Mouse (Mus musculus) midbrain, embryonic 16.5 days (tissue): Measurements from ENCODE around the gene Fam173b. TPM values are rescaled to one million over a fixed set of nuclear protein-coding genes. Genes with fewer than 3 reads are reported as not detected.

Experiments used
- ATAC-seq: fragments of 200-750 bp; cut with Nextera tagmentation; 2 replicates; pipeline ENCODE4 v1.8.0; 2017; ENCODE audit warnings: moderate TSS enrichment
- H3K27ac ChIP-seq: fragments of 300-500 bp; sonication (generic); 2 replicates; pipeline ENCODE4 v1.5.1; 2014; ENCODE audit warnings: mild to moderate bottlenecking, low read length, mixed read lengths
- H3K27me3 ChIP-seq: fragments of 300-500 bp; sonication (generic); 2 replicates; pipeline ENCODE4 v1.6.1; 2014; ENCODE audit warnings: low read depth, low read length, mixed read lengths; ENCODE audit not compliant: control insufficient read depth, insufficient read depth
- H3K36me3 ChIP-seq: fragments of 300-500 bp; sonication (generic); 2 replicates; pipeline ENCODE4 v1.6.1; 2014; ENCODE audit warnings: mild to moderate bottlenecking, low read length, moderate library complexity, mixed read lengths; ENCODE audit not compliant: control insufficient read depth, insufficient read depth
- H3K4me1 ChIP-seq: fragments of 300-500 bp; sonication (generic); 2 replicates; pipeline ENCODE4 v1.6.1; 2014; ENCODE audit warnings: mild to moderate bottlenecking, low read length, mixed read lengths; ENCODE audit not compliant: control insufficient read depth, insufficient read depth
- H3K4me2 ChIP-seq: fragments of 300-500 bp; sonication (generic); 2 replicates; pipeline ENCODE4 v1.6.1; 2014; ENCODE audit warnings: mild to moderate bottlenecking, low read length, mixed read lengths
- H3K4me3 ChIP-seq: fragments of 300-500 bp; sonication (generic); 2 replicates; pipeline ENCODE4 v1.5.1; 2014; ENCODE audit warnings: low read depth, mild to moderate bottlenecking, low read length, moderate library complexity, mixed read lengths
- H3K9ac ChIP-seq: fragments of 300-500 bp; sonication (generic); 2 replicates; pipeline ENCODE4 v1.6.1; 2014; ENCODE audit warnings: low read depth, low read length, mixed read lengths
- H3K9me3 ChIP-seq: fragments of 300-500 bp; sonication (generic); replicated peaks from 2 replicates; pipeline ENCODE4 v1.6.1; 2014; ENCODE audit warnings: mild to moderate bottlenecking, low read length, mixed read lengths; ENCODE audit not compliant: control insufficient read depth, poor library complexity, severe bottlenecking
- WGBS: fragments of 180-500 bp; shearing (Covaris S2); extraction: QIAGEN DNeasy Blood & Tissue Kit; methylation state at CpG from one replicate; pipeline ENCODE4 v1.1.7; 2014; 5-methylcytosine and 5-hydroxymethylcytosine counted together
- polyA plus RNA-seq: library from polyadenylated mRNA; unstranded; fragments of >200 nt; fragmentation: Nextera tagmentation; extraction: Ambion mirVana; gene quantifications from 2 replicates; pipeline ENCODE4 v1.2.1, GENCODE M21; 2015

The Fam173b gene
- polyA plus RNA-seq, result 8.2 and 9.3 TPM in 2 replicates

DNA sequence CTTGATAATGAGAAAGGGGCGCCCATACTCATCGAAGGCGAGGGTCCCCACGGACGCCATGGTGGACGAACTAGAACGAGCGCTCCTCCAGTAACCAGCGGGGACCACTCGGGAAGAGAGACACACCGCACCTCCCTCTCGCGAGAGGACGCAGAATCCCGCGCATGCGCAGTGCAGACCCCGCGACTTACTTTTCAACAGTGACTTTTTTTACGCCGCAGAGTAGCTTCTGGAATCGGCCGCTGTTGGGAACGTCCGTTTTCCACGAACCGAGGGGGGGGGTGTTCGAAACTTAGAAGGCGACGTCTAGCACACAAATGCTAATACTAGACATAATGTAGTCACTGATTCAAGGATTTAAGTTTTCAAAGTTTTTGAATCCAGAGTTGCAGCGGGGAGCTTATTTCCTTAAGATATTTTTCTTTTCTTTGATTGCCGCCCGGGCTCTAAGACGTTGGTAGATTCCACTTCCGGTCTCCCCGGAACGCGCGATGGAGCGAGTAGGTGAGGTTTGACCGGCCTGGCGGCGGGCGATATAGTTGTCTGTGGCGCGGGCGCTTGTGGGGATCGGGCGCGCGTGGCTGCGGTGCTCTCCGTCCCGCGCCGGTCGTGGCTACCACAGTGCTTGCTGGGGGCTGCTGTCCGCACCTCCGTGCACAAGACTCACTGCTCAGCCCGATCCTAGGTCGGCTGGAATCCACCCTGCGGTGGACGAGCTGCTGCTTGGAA lies at the start of gene Fam173b, which contains the start of gene Cct5:
Fam173b (plus strand) TSS at position 207 of the 729 bp plus-strand sequence.
Cct5 (minus strand) TSS at position 159 of the 729 bp plus-strand sequence.
- Histone ChIP-seq H3K36me3 (no peaks in the 10 kb centered on the region), H3K4me3 (peak within 1 kb of the TSS; percentile 95), H3K4me1 (peaks cover 32% of the 10 kb centered on the region), H3K9ac (peak within 1 kb of the TSS; percentile 93), H3K9me3 (no peaks in the 10 kb centered on the region), H3K27me3 (no peaks in the 10 kb centered on the region), H3K4me2 (peak within 1 kb of the TSS; percentile 99), H3K27ac (peak within 1 kb of the TSS; percentile 96)
- ATAC-seq, result peak; percentile 92
- under 1% methylated on average over 63 of the region's 63 CpGs for WGBS

DNA sequence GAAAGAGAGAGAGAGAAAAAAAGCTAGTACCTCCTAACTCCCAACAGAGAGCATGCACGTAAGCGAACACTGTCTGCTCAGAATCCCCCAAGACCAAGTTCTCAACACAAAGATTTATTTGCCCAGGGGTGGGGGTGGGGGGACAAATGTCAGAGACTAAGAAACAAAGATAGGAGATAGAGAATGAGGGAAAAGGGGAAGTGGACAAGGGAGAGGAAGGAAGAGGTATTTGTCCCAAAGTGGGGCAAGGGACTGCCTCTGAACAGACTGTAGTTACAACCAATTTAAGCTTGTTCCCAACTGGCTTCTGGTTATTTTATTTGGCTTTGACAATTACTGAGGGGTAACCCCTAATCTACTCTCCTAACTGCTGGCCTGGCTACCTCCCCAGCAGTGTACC lies 46.8 kb upstream of the Fam173b start:
- no peak for ATAC-seq
- Histone ChIP-seq H3K27ac (no peak overlapping the region), H3K9ac (no peak overlapping the region), H3K4me1 (no peaks in the 10 kb centered on the region), H3K4me3 (no peak overlapping the region), H3K27me3 (no peaks in the 10 kb centered on the region), H3K9me3 (no peaks in the 10 kb centered on the region), H3K4me2 (no peak overlapping the region), H3K36me3 (no peaks in the 10 kb centered on the region)
- WGBS, result 86% methylated on average over 2 of the region's 2 CpGs

DNA sequence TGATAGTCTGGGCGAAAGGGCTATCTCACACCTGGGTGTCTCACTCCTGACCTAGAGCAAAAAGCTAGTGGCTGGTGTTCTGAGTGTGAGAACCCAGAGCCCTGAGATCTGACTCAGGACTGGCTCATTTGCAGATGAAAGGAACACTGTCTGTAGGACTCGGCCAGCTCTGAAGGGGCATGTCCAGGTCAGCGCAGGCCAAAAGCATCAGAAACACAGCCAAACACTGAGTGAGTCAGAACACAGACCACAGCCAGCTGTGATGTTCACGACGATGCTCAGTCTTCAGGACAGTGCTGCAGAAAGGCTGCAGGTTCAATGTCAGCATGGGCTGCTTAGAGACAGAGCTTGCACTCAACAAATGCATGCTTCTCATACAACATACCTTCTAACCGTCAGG lies 40.3 kb upstream of the Fam173b start:
- 77% methylated on average over 6 of the region's 6 CpGs for WGBS

DNA sequence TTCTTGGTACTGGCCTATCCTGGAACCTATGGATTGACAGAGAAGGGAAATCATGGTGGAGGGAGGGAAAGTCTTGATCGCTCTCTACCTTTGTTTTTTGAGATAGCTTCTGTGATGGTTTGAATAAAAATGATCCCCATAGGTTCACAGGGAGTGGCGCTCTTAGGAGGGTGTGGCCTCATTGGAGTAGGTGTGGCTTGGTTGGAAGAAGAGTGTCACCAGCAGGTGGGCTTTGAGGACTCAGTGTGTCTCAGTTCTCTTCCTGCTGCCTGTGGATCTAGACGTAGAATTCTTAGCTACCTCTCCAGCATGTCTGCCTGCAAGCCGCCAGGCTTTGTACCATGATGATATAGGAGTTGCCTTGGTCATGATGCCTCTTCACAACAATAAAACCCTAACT lies 39.7 kb upstream of the Fam173b start:
- Histone ChIP-seq H3K36me3 (no peaks in the 10 kb centered on the region), H3K27me3 (no peaks in the 10 kb centered on the region), H3K9ac (no peak overlapping the region), H3K4me3 (no peak overlapping the region), H3K4me1 (no peaks in the 10 kb centered on the region; the same call in 1 of the 2 replicates), H3K4me2 (no peak overlapping the region), H3K27ac (no peak overlapping the region), H3K9me3 (no peaks in the 10 kb centered on the region)
- 95% methylated on average over 4 of the region's 4 CpGs for WGBS
- ATAC-seq, result no peak

More for the DNA sequence above, 40.3 kb upstream of the Fam173b start:
- Histone ChIP-seq H3K4me1 (no peaks in the 10 kb centered on the region; the same call in 1 of the 2 replicates), H3K36me3 (no peaks in the 10 kb centered on the region), H3K4me3 (no peak overlapping the region), H3K27me3 (no peaks in the 10 kb centered on the region), H3K9me3 (no peaks in the 10 kb centered on the region), H3K4me2 (no peak overlapping the region), H3K27ac (no peak overlapping the region), H3K9ac (no peak overlapping the region)
- no peak for ATAC-seq

DNA sequence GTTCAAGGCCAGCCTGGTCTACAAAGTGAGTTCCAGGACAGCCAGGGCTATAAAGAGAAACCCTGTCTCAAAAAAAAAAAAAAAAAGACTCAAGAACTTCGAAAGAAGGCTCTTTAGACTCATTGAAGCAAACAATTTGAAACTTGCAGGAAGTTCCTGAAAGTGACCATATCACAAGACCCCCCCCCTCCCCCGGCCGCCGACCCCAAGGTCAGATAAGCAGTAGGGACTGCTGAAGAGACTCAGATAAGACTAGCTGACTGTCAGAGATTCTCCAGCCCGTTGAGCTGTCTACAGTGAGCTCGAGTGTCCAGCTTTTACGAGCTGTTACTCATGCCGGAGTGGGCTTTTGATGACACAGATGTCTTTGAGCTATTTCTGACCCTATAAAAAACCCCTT lies 38.8 kb upstream of the Fam173b start:
- no peaks in the 10 kb centered on the region for H3K9me3 ChIP-seq
- H3K4me2 ChIP-seq, result no peak overlapping the region
- WGBS, result 89% methylated on average over 8 of the region's 8 CpGs
- no peaks in the 10 kb centered on the region; the same call in 1 of the 2 replicates for H3K4me1 ChIP-seq
- no peak overlapping the region for H3K27ac ChIP-seq
- no peaks in the 10 kb centered on the region for H3K27me3 ChIP-seq
- no peak overlapping the region for H3K9ac ChIP-seq
- H3K4me3 ChIP-seq, result no peak overlapping the region
- no peaks in the 10 kb centered on the region for H3K36me3 ChIP-seq
- ATAC-seq, result no peak

DNA sequence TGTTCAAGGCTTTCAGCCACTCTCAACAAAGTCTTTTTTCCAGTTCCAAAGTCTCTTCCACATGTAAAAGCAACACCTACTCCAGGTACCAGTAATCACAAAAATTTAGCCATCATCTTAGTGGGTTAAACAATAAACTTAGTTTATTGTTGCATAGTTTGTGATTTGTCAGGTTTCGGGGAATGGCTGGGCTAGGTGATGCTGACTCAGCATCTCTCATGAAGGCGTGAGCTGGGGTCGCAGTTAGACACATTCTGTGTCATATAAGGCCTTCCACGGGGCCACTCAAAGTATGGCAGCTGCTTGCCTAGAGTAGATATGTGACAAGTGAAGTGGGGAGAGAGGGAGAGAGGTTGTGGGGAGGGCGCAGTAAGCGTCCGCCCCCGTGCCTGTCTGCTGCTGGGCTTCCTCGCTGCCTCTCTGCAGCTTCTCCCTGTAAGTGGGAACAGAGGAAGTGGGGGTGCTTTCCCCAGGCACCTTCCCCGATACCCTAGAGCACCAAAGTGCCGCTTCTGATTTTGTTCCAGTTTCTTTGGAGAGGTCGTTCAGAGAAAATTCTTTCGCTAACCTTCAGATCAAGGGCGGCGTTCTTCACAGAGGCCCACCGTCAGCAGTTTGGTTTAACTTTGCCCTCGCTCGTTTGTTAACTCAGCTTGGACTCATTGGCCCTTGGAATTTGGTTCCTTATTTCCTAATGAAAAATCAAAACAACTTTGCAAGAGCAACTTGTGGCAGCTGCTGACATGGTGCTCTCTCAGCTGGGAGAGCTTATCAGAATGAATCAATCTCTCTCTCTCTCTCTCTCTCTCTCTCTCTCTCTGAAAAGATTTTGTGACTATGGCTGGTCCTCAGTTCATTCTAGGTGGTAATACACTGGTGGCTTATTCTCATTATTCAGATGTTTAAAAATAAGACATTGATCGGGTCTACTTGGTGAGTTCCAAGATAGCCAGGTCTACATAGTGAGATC lies 37.8 kb upstream of the Fam173b start:
- H3K9ac ChIP-seq, result no peak overlapping the region
- no peaks in the 10 kb centered on the region for H3K36me3 ChIP-seq
- H3K4me2 ChIP-seq, result no peak overlapping the region
- no peaks in the 10 kb centered on the region; the same call in 1 of the 2 replicates for H3K4me1 ChIP-seq
- no peaks in the 10 kb centered on the region for H3K27me3 ChIP-seq
- ATAC-seq, result no peak
- H3K27ac ChIP-seq, result no peak overlapping the region
- no peak overlapping the region for H3K4me3 ChIP-seq
- WGBS, result 75% methylated on average over 19 of the region's 19 CpGs
- no peaks in the 10 kb centered on the region for H3K9me3 ChIP-seq

DNA sequence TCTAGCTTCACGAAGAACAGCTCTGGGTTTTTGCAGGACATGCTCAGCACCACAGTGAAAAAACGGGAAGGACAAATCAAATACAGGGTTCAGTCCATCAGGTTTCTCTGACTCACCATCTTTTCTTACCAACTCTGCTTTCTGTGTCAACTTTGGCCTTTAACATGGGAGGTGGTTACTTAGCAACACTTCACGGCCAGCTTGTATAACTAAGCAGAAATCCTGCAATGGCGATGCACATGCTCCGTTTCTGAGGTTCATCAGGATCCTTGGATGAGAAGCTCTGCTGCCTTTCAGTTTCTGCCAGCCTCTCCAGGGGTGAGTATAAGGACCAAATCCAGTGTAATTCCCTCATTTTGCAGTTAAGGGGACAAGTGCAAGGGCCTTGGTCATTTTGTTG lies 36.5 kb upstream of the Fam173b start, which contains the start of gene Cmbl:
Cmbl (plus strand) TSS at position 206 of the 400 bp plus-strand sequence.
- Histone ChIP-seq H3K27ac (no peak within 1 kb of the TSS), H3K4me3 (no peak within 1 kb of the TSS), H3K27me3 (no peaks in the 10 kb centered on the region), H3K9ac (no peak within 1 kb of the TSS), H3K9me3 (no peaks in the 10 kb centered on the region), H3K4me2 (no peak within 1 kb of the TSS; the same call in 1 of the 2 replicates), H3K4me1 (no peaks in the 10 kb centered on the region; the same call in 1 of the 2 replicates), H3K36me3 (no peaks in the 10 kb centered on the region)
- no peak for ATAC-seq
- 61% methylated on average over 5 of the region's 5 CpGs for WGBS

DNA sequence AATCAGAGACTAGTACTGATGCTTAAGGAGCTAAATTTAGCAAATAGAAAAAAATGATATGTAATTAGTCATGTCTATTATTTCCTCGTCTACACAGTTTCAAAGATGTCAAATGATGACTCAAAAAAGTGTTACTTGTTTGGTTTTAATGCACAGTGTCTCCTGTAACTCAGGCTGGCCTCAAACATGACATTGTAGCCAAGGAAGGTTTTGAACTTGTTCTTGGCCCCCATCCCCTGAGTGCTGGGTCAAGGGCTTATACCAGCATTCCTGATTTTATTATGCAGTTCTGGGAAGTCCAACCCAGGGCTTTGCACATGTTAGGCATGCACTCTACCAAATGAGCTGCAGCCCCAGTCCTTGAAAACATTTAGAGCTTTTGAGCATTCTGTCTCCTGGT lies 35.9 kb upstream of the Fam173b start:
- WGBS, result 71% methylated on average over 1 of the region's 1 CpGs
- Histone ChIP-seq H3K27ac (no peak overlapping the region), H3K36me3 (no peaks in the 10 kb centered on the region), H3K4me2 (no peak overlapping the region), H3K4me1 (no peaks in the 10 kb centered on the region; the same call in 1 of the 2 replicates), H3K9ac (no peak overlapping the region), H3K4me3 (no peak overlapping the region), H3K9me3 (no peaks in the 10 kb centered on the region), H3K27me3 (no peaks in the 10 kb centered on the region)
- ATAC-seq, result no peak
